Mouse (Mus musculus) limb, embryonic 10.5 days (tissue): Measurements from ENCODE around the gene Pde4d. TPM values are rescaled to one million over a fixed set of nuclear protein-coding genes. Genes with fewer than 3 reads are reported as not detected.

Experiments
- DNase-seq: peaks from one replicate; pipeline ENCODE4 v3.0.0-alpha.2; 2017; ENCODE audit warnings: low spot score
- H3K27ac ChIP-seq: fragments of 300-500 bp; sonication (generic); 2 replicates; pipeline ENCODE4 v1.5.1; 2016; ENCODE audit warnings: mild to moderate bottlenecking
- H3K27me3 ChIP-seq: fragments of 300-500 bp; sonication (generic); 2 replicates; pipeline ENCODE4 v1.6.1; 2016; ENCODE audit warnings: low read depth, mild to moderate bottlenecking; ENCODE audit not compliant: poor library complexity, severe bottlenecking
- H3K36me3 ChIP-seq: fragments of 300-500 bp; sonication (generic); 2 replicates; pipeline ENCODE4 v1.6.1; 2016; ENCODE audit warnings: mild to moderate bottlenecking, moderate library complexity
- H3K4me1 ChIP-seq: fragments of 300-500 bp; sonication (generic); 2 replicates; pipeline ENCODE4 v1.6.1; 2016
- H3K4me3 ChIP-seq: fragments of 300-500 bp; sonication (generic); 2 replicates; pipeline ENCODE4 v1.5.1; 2016; ENCODE audit warnings: mild to moderate bottlenecking, moderate library complexity
- H3K9me3 ChIP-seq: fragments of 300-500 bp; sonication (generic); replicated peaks from 2 replicates; pipeline ENCODE4 v1.6.1; 2016; ENCODE audit warnings: mild to moderate bottlenecking
- WGBS: fragments of 180-500 bp; shearing (Covaris S2); methylation state at CpG from one replicate; pipeline ENCODE4 v1.1.7; 2016; 5-methylcytosine and 5-hydroxymethylcytosine counted together
- polyA plus RNA-seq: library from polyadenylated mRNA; unstranded; fragments of >200 nt; fragmentation: Nextera tagmentation; extraction: Ambion mirVana; gene quantifications from 2 replicates; pipeline ENCODE4 v1.2.1, GENCODE M21; 2016

Pde4d gene
- polyA plus RNA-seq, 1 experiment from 2014 or later = 24.3 TPM

DNA sequence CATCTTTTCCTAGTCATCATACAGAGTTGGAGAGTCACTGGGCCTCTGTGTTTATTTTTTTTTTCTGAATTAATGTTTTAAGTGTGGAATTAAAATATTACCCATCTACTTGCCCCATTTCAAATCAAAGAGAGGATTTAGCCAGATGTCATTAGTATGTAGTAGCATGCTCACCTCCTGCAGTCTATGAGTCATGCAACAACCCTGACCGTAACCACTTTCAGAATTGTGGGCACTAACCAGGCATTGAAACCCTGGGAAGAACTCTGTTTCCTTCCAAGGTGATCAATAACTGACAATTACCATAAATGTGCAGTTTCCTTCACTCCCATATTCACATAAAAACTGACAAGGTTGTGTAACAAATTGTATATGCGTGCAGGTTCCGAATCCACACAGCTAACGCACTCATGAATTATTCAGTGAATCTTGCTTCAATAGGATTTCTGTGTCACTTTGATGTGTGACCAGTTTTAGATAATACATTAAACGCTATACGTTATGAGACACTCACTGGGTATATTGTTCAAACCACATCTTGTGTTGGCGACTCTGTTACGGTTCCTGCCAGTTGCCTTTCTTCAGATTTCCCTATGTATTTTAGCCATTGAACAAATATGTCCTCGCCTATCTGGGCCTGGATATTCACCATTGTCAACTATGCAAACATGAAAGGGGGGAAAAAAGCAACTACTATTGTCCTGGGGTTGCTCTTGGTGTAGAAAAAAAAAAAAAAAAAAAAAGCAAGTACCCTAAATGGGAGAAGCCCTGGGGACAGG is 719.0 kb downstream of the Pde4d start:
- Histone ChIP-seq H3K4me1 (no peaks in the 10 kb centered on the region), H3K36me3 (no peaks in the 10 kb centered on the region), H3K4me3 (no peak overlapping the region), H3K9me3 (no peaks in the 10 kb centered on the region), H3K27ac (no peak overlapping the region), H3K27me3 (no peaks in the 10 kb centered on the region)
- DNase-seq = no peak
- 94% methylated on average over 9 of the region's 9 CpGs for WGBS

- Histone ChIP-seq H3K27ac (no peak overlapping the region), H3K9me3 (no peaks in the 10 kb centered on the region), H3K27me3 (no peaks in the 10 kb centered on the region), H3K4me3 (no peak overlapping the region), H3K36me3 (no peaks in the 10 kb centered on the region), H3K4me1 (no peaks in the 10 kb centered on the region)
- DNase-seq = no peak
- 69% methylated on average over 2 of the region's 2 CpGs for WGBS
These were observed 719.5 kb downstream of the Pde4d start for GRCm38 (mm10) chr13:109169335-109169606.

GRCm38 (mm10) chr13:109171688-109172087 is 721.9 kb downstream of the Pde4d start:
- no peaks in the 10 kb centered on the region for H3K36me3 ChIP-seq
- H3K4me1 ChIP-seq = peaks cover 6% of the 10 kb centered on the region; the same call in 1 of the 2 replicates
- no peaks in the 10 kb centered on the region for H3K27me3 ChIP-seq
- no peak overlapping the region for H3K27ac ChIP-seq
- no peak overlapping the region for H3K4me3 ChIP-seq
- WGBS = 86% methylated on average over 7 of the region's 7 CpGs
- no peaks in the 10 kb centered on the region for H3K9me3 ChIP-seq
- no peak for DNase-seq

DNA sequence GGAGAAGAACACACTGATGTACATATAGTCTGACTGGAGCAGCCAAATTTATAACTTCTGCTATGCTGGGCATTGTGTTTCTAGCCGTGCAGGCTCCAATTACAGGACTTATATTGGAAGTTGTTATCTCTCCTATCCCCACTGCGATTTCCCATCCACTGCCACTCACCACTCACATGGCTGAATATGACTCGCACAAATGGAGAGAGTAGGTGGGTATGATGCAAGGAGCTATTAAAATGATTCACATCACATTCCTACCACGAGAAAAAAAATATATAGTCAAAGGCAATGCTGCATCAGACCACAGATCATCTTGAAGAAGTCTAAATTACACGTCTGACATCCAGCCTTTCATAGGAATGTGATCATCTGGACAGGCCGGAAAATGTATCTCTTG is 725.5 kb downstream of the Pde4d start:
- Histone ChIP-seq H3K4me1 (peaks cover 6% of the 10 kb centered on the region; the same call in 1 of the 2 replicates), H3K27ac (no peak overlapping the region), H3K4me3 (no peak overlapping the region), H3K36me3 (no peaks in the 10 kb centered on the region), H3K27me3 (no peaks in the 10 kb centered on the region), H3K9me3 (no peaks in the 10 kb centered on the region)
- 84% methylated on average over 6 of the region's 6 CpGs for WGBS
- DNase-seq = no peak

GRCm38 (mm10) chr13:109175852-109176621 is 726.3 kb downstream of the Pde4d start:
- WGBS = 78% methylated on average over 11 of the region's 11 CpGs
- H3K27me3 ChIP-seq = no peaks in the 10 kb centered on the region
- H3K27ac ChIP-seq = no peak overlapping the region
- H3K4me1 ChIP-seq = peaks cover 6% of the 10 kb centered on the region; the same call in 1 of the 2 replicates
- H3K4me3 ChIP-seq = no peak overlapping the region
- DNase-seq = no peak
- H3K36me3 ChIP-seq = no peaks in the 10 kb centered on the region
- no peaks in the 10 kb centered on the region for H3K9me3 ChIP-seq

DNA sequence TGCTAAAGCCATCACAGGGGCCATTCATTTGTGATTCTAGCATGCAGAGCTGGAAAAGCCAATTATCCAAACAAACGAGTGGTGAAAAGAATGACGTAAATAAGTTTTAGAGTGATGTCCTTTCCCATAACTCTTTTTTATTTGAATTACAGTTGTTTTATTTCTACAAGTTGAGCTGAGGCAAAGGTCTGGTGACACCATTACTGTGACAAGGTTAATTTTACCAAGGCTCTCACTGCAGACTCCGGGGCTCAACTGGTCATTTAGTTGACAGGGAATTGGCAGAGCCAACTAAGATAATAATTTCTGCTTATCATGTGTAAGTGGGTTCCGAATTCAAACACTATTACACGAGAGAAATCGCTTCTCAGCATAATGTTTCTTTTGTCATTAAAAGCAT is 731.6 kb downstream of the Pde4d start:
- H3K27me3 ChIP-seq = no peaks in the 10 kb centered on the region
- no peak for DNase-seq
- 84% methylated on average over 6 of the region's 6 CpGs for WGBS
- peaks cover 3% of the 10 kb centered on the region; the same call in 1 of the 2 replicates for H3K4me1 ChIP-seq
- H3K9me3 ChIP-seq = no peaks in the 10 kb centered on the region
- H3K4me3 ChIP-seq = no peak overlapping the region
- H3K36me3 ChIP-seq = no peaks in the 10 kb centered on the region
- no peak overlapping the region for H3K27ac ChIP-seq

GRCm38 (mm10) chr13:109190652-109191051 is 740.9 kb downstream of the Pde4d start:
- Histone ChIP-seq H3K9me3 (no peaks in the 10 kb centered on the region), H3K27ac (no peak overlapping the region), H3K4me1 (no peaks in the 10 kb centered on the region), H3K27me3 (no peaks in the 10 kb centered on the region), H3K4me3 (no peak overlapping the region), H3K36me3 (no peaks in the 10 kb centered on the region)
- WGBS = 88% methylated on average over 4 of the region's 4 CpGs
- DNase-seq = no peak

GRCm38 (mm10) chr13:109191176-109191575 is 741.4 kb downstream of the Pde4d start:
- H3K9me3 ChIP-seq = no peaks in the 10 kb centered on the region
- WGBS = 90% methylated on average over 4 of the region's 4 CpGs

DNA sequence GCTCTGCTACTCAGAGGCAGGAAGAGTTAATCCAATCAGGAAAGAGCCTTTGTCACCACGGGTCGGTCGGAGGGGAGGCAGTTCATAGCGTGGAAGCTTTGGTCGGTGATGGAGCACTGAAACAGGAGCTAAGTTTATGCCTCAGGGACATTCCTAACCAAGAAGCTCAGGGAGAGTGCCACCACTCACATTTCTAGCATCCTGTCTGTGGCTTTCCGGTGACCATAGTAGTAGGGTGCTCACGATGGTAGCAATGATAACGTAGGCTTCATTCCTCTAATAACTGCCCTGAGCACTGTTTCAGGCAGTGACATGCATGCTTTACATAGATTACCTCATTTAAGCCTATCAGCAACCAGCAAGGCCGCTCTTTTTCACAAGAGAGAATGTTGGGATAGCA is 755.8 kb downstream of the Pde4d start:
- Histone ChIP-seq H3K4me3 (no peak overlapping the region), H3K4me1 (0 out of 2 replicates have a peak, but pooled peaks cover 8% of the 10 kb centered on the region), H3K27me3 (no peaks in the 10 kb centered on the region), H3K27ac (no peak overlapping the region), H3K36me3 (no peaks in the 10 kb centered on the region), H3K9me3 (no peaks in the 10 kb centered on the region)
- WGBS = 48% methylated on average over 9 of the region's 9 CpGs
- DNase-seq = no peak

More at GRCm38 (mm10) chr13:109191176-109191575, 741.4 kb downstream of the Pde4d start:
- H3K4me3 ChIP-seq = no peak overlapping the region
- no peak overlapping the region for H3K27ac ChIP-seq
- no peak for DNase-seq
- H3K27me3 ChIP-seq = no peaks in the 10 kb centered on the region
- no peaks in the 10 kb centered on the region for H3K36me3 ChIP-seq
- no peaks in the 10 kb centered on the region for H3K4me1 ChIP-seq

DNA sequence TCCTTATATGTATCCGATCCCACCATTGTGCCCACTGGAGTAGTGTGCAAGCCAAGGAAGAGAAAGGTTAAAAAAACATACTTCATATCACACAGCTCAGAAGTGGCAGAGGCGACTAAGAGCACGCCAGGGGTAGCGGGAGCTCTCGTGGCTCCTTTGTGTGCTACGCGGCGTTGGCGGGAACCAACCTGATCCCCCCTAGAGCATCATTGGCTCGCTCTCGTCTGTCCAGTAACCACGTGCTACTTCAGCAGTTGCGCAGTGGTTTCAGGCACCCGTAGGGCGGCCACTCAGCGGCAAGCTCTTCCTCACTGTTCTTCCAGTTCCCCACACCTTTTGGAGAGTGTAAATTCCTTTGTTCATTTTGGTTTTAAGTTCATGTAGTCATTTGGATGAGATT is 758.9 kb downstream of the Pde4d start:
- no peak for DNase-seq

GRCm38 (mm10) chr13:109209413-109209812 is 759.7 kb downstream of the Pde4d start:
- H3K9me3 ChIP-seq = no peaks in the 10 kb centered on the region
- peaks cover 15% of the 10 kb centered on the region for H3K4me1 ChIP-seq
- no peak for DNase-seq
- H3K27ac ChIP-seq = no peak overlapping the region
- H3K27me3 ChIP-seq = peaks cover 11% of the 10 kb centered on the region
- H3K4me3 ChIP-seq = no peak overlapping the region
- 88% methylated on average over 6 of the region's 6 CpGs for WGBS
- no peaks in the 10 kb centered on the region for H3K36me3 ChIP-seq

More for the DNA sequence above, 758.9 kb downstream of the Pde4d start:
- Histone ChIP-seq H3K4me3 (no peak overlapping the region), H3K27ac (no peak overlapping the region), H3K4me1 (peaks cover 15% of the 10 kb centered on the region), H3K9me3 (no peaks in the 10 kb centered on the region), H3K36me3 (no peaks in the 10 kb centered on the region), H3K27me3 (peaks cover 11% of the 10 kb centered on the region)
- WGBS = 93% methylated on average over 16 of the region's 16 CpGs

- Histone ChIP-seq H3K4me3 (no peak overlapping the region), H3K27me3 (peaks cover 11% of the 10 kb centered on the region), H3K36me3 (no peaks in the 10 kb centered on the region), H3K9me3 (no peaks in the 10 kb centered on the region), H3K27ac (no peak overlapping the region), H3K4me1 (peaks cover 13% of the 10 kb centered on the region)
- WGBS = 6% methylated on average over 4 of the region's 4 CpGs
- DNase-seq = peak; percentile 86
These were observed 760.7 kb downstream of the Pde4d start for GRCm38 (mm10) chr13:109210403-109210802.

GRCm38 (mm10) chr13:109211471-109211870 is 761.7 kb downstream of the Pde4d start:
- H3K9me3 ChIP-seq = no peaks in the 10 kb centered on the region
- 73% methylated on average over 8 of the region's 8 CpGs for WGBS
- H3K4me3 ChIP-seq = peak overlapping the region; percentile 6; the same call in 1 of the 2 replicates
- H3K4me1 ChIP-seq = peaks cover 8% of the 10 kb centered on the region
- H3K27me3 ChIP-seq = peaks cover 11% of the 10 kb centered on the region
- DNase-seq = no peak
- no peak overlapping the region for H3K27ac ChIP-seq
- no peaks in the 10 kb centered on the region for H3K36me3 ChIP-seq
